Mouse (Mus musculus): ENCODE results near the gene Dync1i1.

Gene Dync1i1

GRCm38 (mm10) chr6:5858901-5859598 lies 133.6 kb downstream of the Dync1i1 start:
- DNase-seq: no peak

DNA sequence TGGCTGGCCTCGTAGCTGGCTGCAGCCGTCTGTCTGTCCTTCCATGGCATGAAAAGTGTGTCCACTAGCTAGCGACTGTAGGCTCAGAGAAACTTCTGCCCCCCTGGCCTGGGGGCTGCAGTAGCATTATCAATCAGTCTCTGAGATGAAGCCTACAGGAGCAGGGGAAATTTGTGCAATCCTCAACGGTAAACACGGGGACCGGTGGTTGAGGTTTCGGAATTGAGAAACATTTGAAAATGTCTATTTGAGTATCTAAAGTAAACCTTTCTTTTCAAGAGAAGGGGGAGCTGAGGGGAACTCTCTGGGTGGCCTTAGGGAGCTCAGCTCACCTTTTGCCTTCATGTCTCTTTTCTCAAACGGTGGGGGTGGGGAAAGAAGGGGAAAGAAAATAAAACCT lies 134.2 kb downstream of the Dync1i1 start:
- DNase-seq: no peak

- DNase-seq: no peak
Observed at GRCm38 (mm10) chr6:5866091-5866490, 140.7 kb downstream of the Dync1i1 start.

DNA sequence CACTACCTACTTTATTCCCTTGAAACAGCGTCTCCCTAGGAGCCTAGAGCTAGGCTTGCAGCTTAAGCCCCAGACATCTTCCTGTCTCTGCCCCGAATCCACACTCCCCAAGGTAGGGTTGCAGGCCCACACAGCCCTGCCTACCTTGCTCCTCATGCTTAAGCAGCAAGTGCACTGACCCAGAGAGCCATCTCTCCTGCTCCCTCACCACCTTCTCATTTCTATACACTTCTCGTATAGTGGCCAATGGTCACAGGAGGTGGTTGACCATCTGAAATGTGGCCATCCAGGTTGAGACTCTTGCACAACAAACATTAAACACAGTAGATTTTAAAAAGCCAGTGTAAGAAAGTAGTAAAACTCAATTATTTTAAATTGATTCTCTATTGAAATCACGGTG lies 141.8 kb downstream of the Dync1i1 start:
- DNase-seq: no peak

DNA sequence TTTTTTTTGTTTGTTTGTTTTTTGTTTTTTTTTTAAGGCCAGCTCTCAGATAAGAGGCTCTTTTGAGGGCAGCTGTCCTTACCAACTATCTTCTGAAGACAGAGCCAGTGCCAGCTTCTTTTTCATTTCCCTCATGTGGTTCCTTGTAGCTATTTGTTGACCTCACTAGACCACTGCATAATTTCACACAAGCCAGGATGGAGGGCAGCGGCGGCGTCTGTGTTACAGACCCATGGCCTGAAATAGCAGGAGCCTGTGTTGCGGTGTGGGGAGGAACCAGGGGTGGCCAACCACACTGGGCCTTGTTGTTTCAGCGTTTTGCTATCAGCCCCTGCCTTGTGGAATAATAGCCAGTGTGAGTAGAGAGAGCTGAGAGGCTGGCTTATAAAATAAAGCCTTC lies 145.6 kb downstream of the Dync1i1 start:
- no peak for DNase-seq

- no peak for DNase-seq
Observed at GRCm38 (mm10) chr6:5871581-5872298, 146.3 kb downstream of the Dync1i1 start.

DNA sequence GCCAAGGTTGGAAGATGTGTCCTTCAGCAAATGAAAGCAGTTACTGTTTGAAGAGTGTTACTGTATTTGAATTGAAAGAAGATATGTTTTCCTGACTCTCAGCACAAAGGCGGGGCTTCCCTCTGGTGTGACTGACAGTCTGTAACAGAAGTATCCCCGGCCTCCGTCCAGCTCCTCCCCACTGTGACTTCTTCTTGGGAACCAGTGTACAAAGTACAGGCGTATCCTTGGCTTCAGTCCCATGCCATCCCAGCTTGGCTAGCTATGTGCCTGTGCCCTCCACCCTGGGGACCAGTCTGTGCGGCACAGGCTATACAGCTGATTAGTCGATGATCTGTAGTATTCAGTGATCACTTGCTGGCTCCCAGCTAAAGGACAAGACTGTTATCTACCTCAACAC lies 163.9 kb downstream of the Dync1i1 start:
- DNase-seq: no peak

GRCm38 (mm10) chr6:5911295-5911694 lies 185.9 kb downstream of the Dync1i1 start:
- DNase-seq: no peak

DNA sequence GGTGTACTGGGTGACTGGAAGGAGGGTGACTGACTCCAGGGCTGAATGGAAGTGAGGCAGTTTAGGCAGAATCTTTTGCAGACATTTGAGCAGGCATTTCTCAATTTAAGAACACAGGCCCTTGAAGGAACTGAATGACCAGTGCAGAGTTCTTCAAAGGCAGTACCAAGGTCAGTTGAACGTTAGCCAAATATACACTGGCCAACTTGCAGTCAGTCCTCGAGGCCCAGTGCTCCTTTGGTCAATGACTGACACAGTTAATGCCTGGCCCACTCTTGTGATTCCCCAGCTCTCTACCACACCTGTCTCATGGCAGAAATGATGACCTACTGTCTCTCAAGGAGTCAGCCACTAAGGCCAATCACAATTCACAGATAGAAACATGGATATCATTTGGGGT lies 189.6 kb downstream of the Dync1i1 start:
- no peak for DNase-seq

DNA sequence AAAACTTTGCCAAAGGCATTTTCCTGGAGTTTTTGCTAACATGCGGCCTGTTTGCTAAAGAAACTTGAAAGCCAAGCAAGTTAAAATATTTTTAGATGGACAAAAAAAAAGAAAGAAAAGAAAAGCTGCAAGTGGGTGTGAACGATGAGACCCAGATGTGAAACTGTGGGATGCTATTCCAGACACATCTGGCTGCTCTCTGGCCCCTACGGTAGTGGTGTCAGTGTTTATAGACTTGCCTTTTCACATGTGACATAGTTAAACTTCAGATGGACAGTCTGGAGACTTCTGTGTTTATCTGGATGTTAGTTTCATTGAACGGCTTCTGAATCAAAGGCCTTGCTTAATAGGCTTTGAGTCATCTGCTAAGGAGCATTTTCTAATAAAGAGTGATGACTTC lies 195.2 kb downstream of the Dync1i1 start:
- no peak for DNase-seq

GRCm38 (mm10) chr6:5922676-5923075 lies 197.2 kb downstream of the Dync1i1 start:
- DNase-seq: no peak

- no peak for DNase-seq
Observed at GRCm38 (mm10) chr6:5923148-5923547, 197.7 kb downstream of the Dync1i1 start.

DNA sequence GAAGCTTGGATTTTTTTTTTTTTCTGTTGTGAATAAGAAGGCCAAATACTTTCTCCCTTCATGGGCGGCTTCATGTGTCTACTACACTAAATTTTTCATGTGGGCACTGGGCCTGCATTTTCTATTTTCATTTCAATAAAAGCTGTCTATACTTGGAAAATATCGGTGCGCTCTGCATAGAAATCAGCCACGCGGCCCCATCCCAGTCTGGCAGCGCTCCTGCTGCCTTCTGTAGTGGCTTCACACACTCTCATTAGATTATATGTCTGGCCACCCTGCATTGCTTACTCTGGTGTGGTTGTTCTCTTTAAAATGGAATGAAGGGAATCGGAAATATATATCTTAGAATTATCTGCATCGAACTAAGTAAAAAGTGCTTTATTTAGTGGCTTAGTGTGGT lies 204.7 kb downstream of the Dync1i1 start:
- no peak for DNase-seq

- no peak for DNase-seq
Observed at GRCm38 (mm10) chr6:5935587-5936353, 210.3 kb downstream of the Dync1i1 start.

GRCm38 (mm10) chr6:5949812-5950392 lies 224.5 kb downstream of the Dync1i1 start:
- no peak for DNase-seq

DNA sequence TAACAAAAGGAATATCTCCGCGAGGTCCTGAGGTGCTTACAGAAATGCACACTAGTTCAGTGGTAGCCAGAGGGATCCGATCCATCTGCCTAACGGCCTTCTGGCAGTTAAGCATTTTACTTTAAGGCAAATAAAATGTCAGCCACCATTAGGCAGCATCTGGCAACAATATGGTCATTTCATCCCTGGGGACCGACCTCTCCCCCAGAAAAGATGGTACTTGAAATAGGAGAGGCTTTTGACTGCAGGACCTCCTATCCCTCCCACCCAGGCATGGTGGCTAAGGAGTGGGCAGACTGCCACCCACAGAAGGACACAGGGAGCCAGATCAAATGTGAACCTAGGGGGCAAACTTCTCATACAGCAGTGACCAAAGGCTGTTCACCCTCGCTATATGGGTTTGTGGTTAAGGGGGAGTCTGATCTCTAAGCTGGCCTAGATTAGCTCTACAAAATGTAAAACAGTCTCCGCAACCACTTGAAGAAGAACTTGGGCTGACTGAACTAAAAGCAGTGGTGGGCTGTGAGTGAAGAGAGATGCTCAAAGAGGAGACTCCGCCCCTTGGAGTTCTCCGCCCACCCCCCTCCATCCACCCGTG lies 231.0 kb downstream of the Dync1i1 start:
- DNase-seq: no peak

GRCm38 (mm10) chr6:5960728-5961127 lies 235.3 kb downstream of the Dync1i1 start:
- DNase-seq: no peak

DNA sequence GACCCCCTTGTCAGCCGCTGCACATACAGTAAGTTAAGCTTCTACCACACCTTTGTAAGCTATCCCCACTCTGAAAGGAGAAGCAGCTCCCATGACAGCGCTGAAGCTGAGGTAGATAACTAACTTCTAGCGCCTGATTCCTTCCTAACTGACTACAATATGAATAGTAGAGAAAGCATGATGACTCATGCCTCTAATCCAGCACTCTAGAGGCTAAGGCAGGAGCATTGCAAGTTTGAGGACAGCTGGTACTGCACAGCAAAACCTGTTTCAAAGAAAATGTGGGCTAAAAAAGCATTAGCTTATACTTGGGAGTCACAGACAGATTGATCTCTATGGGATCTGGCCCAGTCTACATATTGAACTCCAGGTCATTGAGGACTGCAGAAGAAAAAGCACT lies 236.5 kb downstream of the Dync1i1 start:
- no peak for DNase-seq

- DNase-seq: no peak
Observed at GRCm38 (mm10) chr6:5966376-5966775, 240.9 kb downstream of the Dync1i1 start.

- no peak for DNase-seq
Observed at GRCm38 (mm10) chr6:5966806-5967445, 241.5 kb downstream of the Dync1i1 start.

DNA sequence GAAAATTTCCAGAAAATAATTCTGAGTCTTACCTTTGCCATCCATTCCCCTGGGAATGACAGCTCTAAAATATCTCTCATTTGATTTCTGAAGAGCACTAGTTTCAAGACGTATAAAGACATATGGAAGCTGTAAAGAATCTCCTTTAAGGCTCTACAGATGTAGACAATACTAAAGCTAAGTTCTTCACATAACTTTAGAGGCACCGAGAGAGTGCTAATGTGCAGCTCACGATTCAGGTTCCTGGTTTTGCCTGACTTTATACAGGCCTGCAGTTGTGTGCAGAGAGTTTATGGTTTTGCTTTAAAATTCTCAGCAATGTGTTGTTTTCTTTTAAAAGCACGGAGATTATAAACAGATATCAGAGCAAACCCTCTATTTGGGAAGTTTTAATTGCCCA lies 242.1 kb downstream of the Dync1i1 start:
- no peak for DNase-seq

DNA sequence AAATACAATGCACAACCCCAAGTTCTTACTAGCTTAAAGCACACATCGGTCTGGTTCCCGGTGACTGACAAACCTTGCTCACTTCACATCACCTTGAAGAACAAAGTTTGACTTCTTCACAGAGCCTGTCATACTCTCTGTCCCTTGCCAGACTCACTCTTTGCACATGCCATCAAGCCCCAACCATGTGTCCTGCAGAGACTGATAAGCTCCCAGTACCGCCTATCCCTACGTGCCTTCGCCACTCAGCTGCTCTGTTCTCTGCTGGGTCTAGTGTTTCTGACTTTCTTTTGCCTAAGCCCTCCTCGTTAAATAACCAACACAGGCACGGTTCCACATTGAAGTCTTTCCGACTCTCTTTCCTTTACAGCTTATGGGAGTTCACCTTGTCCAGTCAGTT lies 244.2 kb downstream of the Dync1i1 start:
- no peak for DNase-seq

DNA sequence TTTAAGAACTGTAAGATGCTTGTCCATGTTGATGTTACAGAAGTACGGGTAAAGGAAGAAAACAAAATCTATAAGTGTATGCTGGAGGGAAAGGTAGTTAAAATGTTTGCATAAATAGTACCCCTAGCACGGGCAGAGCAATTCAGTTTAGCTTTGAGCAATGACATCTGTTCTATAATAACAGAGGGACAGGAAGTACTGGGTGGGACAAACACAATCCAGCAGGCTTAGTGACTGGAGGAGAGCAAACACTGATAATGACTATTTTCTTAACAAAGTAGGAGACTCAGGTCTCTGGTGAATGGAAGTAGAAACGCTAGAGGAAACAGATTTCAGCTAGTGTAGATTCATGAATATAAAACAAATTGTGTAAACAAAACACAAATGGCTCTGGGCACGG lies 250.8 kb downstream of the Dync1i1 start:
- DNase-seq: no peak
